Mouse (Mus musculus) gastrocnemius, adult 2 months (tissue): ENCODE measurements at regions not wholly inside any gene's neighbourhood (a gene's known extent, or its start where the extent isn't known, plus 50 kb on each side); places are given as distances from the start of the nearest gene placed in this dataset.

Experiments
- DNase-seq: peaks from one replicate; pipeline ENCODE4 v3.0.0; 2022
- H3K27ac ChIP-seq: fragments of 200-600 bp; 2 replicates; pipeline ENCODE4 v1.8.1; 2022; ENCODE audit warnings: mild to moderate bottlenecking
- H3K4me3 ChIP-seq: fragments of 200-600 bp; 2 replicates; pipeline ENCODE4 v1.8.1; 2022; ENCODE audit warnings: mild to moderate bottlenecking, moderate library complexity
- CTCF ChIP-seq: fragments of 200-600 bp; IDR thresholded peaks from 2 replicates; pipeline ENCODE4 v1.8.1; 2022; ENCODE audit warnings: antibody characterized with exemption, mild to moderate bottlenecking, moderate library complexity
- intact Hi-C: fragments of 180-260 bp; cut with DNase I; formaldehyde crosslinking; loops from one replicate; pipeline ENCODE4 v1.15.1; 2025

- Histone ChIP-seq H3K4me3 (no peak overlapping the region), H3K27ac (no peak overlapping the region)
- TF ChIP-seq CTCF, result no peak
- intact Hi-C loops, result no loop called here
- no peak for DNase-seq
Measured at GRCm38 (mm10) chr1:77567657-77568056, 52.8 kb upstream of the Epha4 start.
